Mouse (Mus musculus) ES-Bruce4 (cell line): ENCODE data around the gene Alpi. TPM values are rescaled to one million over a fixed set of nuclear protein-coding genes. Genes with fewer than 3 reads are reported as not detected.
A peak's percentile ranks its signal among the peaks of the same experiment; 100 is the strongest.

Source experiments
- H3K27ac ChIP-seq: 2 replicates; pipeline ENCODE4 v1.5.1; 2012; ENCODE audit warnings: low read length, inconsistent platforms; ENCODE audit not compliant: insufficient read depth
- H3K27me3 ChIP-seq: 2 replicates; pipeline ENCODE4 v1.6.1; 2012; ENCODE audit warnings: mild to moderate bottlenecking, low read length, inconsistent platforms; ENCODE audit not compliant: control insufficient read depth, poor library complexity, insufficient read depth, severe bottlenecking
- H3K36me3 ChIP-seq: 2 replicates; pipeline ENCODE4 v1.6.1; 2012; ENCODE audit warnings: inconsistent platforms, mild to moderate bottlenecking, low read length, moderate library complexity; ENCODE audit not compliant: control insufficient read depth, poor library complexity, insufficient read depth, severe bottlenecking
- H3K4me1 ChIP-seq: one replicate; pipeline ENCODE4 v1.8.1; 2011; ENCODE audit warnings: low read length; ENCODE audit not compliant: control insufficient read depth, insufficient read depth
- H3K4me3 ChIP-seq: 2 replicates; pipeline ENCODE4 v1.5.1; 2011; ENCODE audit warnings: low read depth, mild to moderate bottlenecking, low read length
- H3K9ac ChIP-seq: 2 replicates; pipeline ENCODE4 v1.6.1; 2012; ENCODE audit warnings: low read depth, mild to moderate bottlenecking, inconsistent platforms; ENCODE audit not compliant: poor library complexity, severe bottlenecking
- H3K9me3 ChIP-seq: replicated peaks from 2 replicates; pipeline ENCODE4 v1.6.1; 2012; ENCODE audit warnings: mild to moderate bottlenecking, low read length, inconsistent platforms; ENCODE audit not compliant: control insufficient read depth, poor library complexity, insufficient read depth, severe bottlenecking
- CTCF ChIP-seq: IDR thresholded peaks from one replicate; pipeline ENCODE4 v1.8.1; 2011; ENCODE audit warnings: low read depth, low read length
- EP300 ChIP-seq: IDR thresholded peaks from 2 replicates; pipeline ENCODE4 v1.6.1; 2011; ENCODE audit warnings: low read depth, low read length; ENCODE audit not compliant: insufficient read depth
- POLR2A ChIP-seq: IDR thresholded peaks from one replicate; pipeline ENCODE4 v1.8.1; 2011; ENCODE audit warnings: low read length; ENCODE audit not compliant: insufficient read depth
- polyA plus RNA-seq: library from polyadenylated mRNA; stranded (reverse); fragments of >200 nt; gene quantifications from 2 replicates; pipeline ENCODE4 v1.2.4, GENCODE M21; 2011; ENCODE audit warnings: low read depth; ENCODE audit not compliant: missing spikeins, insufficient read depth, insufficient read length

Alpi gene
- polyA plus RNA-seq, 1 experiment, result not detected

GRCm38 (mm10) chr1:87103936-87104335 is 2.5 kb upstream of the Alpi start:
- no peak overlapping the region for H3K27ac ChIP-seq
- H3K4me1 ChIP-seq, result no peaks in the 10 kb centered on the region
- H3K4me3 ChIP-seq, result no peak overlapping the region
- H3K9me3 ChIP-seq, result no peaks in the 10 kb centered on the region
- no peaks in the 10 kb centered on the region for H3K27me3 ChIP-seq
- H3K9ac ChIP-seq, result no peak overlapping the region
- no peaks in the 10 kb centered on the region for H3K36me3 ChIP-seq
- TF ChIP-seq POLR2A (no peak), EP300 (no peak), CTCF (no peak)

DNA sequence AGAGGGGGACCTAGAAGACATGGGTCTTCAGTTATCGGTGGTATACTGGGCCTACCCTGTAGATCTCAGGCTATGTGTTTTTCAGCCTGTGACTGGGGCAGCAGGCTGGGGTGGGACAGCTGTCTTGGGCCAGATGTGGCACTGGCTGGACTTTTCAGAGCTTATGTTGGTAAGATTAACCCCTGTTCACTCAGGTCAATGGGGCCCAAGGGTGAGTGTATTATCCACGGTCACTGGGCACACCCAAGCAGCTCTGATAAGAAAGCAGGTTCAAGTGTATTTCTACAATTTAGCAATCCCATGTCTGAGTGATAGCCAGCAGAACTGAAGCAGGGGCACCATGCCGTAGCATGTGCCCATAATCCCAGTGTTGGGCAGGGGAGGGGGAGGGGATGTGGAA is 708 bp upstream of the Alpi start:
- Histone ChIP-seq H3K36me3 (no peaks in the 10 kb centered on the region), H3K9ac (no peak overlapping the region), H3K27ac (no peak overlapping the region), H3K9me3 (no peaks in the 10 kb centered on the region), H3K27me3 (no peaks in the 10 kb centered on the region), H3K4me1 (no peaks in the 10 kb centered on the region), H3K4me3 (no peak overlapping the region)
- TF ChIP-seq CTCF (no peak), EP300 (no peak), POLR2A (no peak)

DNA sequence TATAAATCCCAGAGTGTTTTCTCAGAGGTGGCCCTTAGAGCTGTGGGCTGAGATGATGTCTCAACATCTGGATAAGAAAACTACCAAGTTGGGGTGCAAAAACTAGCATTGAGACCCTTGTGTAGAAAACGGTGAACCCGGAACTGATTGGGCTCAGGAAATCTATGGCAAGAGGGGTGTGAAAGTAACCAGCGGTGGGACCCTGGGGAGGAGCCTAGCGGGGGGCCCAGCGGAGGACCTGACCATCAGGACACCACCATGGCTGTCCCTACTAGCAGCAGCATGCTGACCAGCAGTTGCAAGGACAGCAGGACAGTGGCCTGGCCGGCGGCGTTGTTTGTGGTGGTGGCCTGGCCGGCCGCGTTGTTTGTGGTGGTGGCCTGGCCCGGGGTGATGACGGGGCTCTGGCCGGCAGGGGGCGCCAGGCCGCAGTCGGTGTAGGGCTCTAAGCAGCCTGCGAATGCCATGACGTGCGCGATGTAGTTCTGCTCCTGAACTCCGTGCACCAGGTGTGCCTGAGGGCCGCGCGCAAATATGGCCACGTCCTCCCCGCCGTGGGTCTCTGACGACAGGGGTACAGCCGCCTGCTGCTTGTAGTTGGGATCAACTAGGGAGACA is 2.9 kb downstream of the Alpi start:
- TF ChIP-seq CTCF, result peak; percentile 76
- TF ChIP-seq POLR2A, result no peak
- Histone ChIP-seq H3K4me3 (peak overlapping the region; percentile 33), H3K9ac (no peak overlapping the region), H3K27ac (no peak overlapping the region), H3K9me3 (no peaks in the 10 kb centered on the region), H3K27me3 (no peaks in the 10 kb centered on the region), H3K36me3 (no peaks in the 10 kb centered on the region), H3K4me1 (no peaks in the 10 kb centered on the region)

DNA sequence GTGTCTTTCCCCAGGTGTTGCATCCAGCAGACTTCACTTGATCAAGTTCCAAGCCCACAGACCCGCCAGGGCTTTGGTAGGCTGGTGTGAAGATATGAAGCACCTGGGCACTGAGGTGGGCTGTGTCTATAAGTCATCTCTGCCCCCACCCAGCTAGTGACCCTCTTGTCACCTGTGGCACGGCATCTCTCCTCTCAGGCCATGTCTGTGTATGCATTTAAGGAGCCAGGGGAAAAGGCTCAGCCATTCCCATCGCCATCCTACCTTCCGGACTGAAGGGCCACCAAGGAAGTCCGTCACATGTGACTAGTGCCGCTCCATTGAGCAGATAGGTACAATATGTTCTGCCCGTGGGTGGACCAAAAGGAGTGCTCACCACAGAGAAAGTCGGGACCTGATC is 5.8 kb downstream of the Alpi start:
- H3K27me3 ChIP-seq, result no peaks in the 10 kb centered on the region
- no peaks in the 10 kb centered on the region for H3K36me3 ChIP-seq
- H3K9me3 ChIP-seq, result no peaks in the 10 kb centered on the region
- H3K27ac ChIP-seq, result no peak overlapping the region
- no peak for TF ChIP-seq EP300
- no peaks in the 10 kb centered on the region for H3K4me1 ChIP-seq
- no peak overlapping the region for H3K9ac ChIP-seq
- no peak overlapping the region for H3K4me3 ChIP-seq

- Histone ChIP-seq H3K9ac (no peak within 1 kb of the TSS), H3K4me1 (no peaks in the 10 kb centered on the region), H3K27me3 (no peaks in the 10 kb centered on the region), H3K4me3 (no peak within 1 kb of the TSS), H3K27ac (no peak within 1 kb of the TSS), H3K9me3 (no peaks in the 10 kb centered on the region), H3K36me3 (no peaks in the 10 kb centered on the region)
- TF ChIP-seq POLR2A (no peak), CTCF (no peak), EP300 (no peak)
Measured at GRCm38 (mm10) chr1:87089828-87090227, 11.6 kb downstream of the Alpi start, which contains the start of gene Alppl2. TSS of gene Alppl2 (minus strand) at chr1:87089928.

DNA sequence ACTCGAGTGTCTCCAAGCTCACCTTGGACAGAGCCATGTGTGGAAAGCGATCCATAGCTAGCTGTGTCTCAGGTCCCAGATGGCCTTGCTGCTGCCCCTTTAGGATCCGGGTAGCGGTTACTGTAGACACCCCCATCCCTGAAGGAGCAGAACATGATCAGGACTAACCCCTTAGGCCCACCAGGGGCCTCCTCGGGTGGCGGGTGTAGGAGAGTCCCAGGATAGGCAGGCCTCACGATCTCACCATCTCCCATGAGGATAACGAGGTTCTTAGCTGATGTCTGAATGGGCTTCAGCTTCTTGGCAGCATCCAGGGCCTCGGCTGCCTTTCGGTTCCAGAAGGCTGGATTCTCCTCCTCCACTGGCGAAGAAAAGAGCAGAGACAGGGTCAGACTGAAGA is 12.2 kb downstream of the Alpi start:
- no peaks in the 10 kb centered on the region for H3K36me3 ChIP-seq
- no peak overlapping the region for H3K27ac ChIP-seq
- H3K4me3 ChIP-seq, result no peak overlapping the region
- no peaks in the 10 kb centered on the region for H3K27me3 ChIP-seq
- TF ChIP-seq EP300 (no peak), CTCF (no peak), POLR2A (no peak)
- no peaks in the 10 kb centered on the region for H3K4me1 ChIP-seq
- no peak overlapping the region for H3K9ac ChIP-seq
- H3K9me3 ChIP-seq, result no peaks in the 10 kb centered on the region
